Mouse (Mus musculus): ENCODE measurements at regions not wholly inside any gene's neighbourhood (a gene's known extent, or its start where the extent isn't known, plus 50 kb on each side); places are given as distances from the start of the nearest gene placed in this dataset.

DNA sequence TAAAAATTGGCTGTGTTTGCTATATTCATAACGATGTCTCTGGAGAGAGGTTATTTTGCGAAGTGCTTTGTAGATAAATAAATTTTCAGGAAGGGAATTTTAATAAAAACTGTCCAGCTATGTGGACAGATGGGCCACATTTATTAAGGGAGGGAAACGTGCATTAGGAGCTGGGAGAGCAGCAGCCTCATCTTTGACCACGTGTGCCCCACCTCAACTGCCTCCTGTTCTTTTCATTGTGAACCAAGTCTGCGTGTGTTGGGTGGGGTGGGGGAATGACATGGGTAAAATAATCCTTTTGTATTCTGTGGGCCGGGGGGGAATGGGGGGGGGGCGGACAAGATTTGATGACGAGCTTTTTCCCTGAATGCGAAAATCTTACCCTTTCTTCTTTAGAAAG is 152.6 kb downstream of the Otol1 start:
- DNase-seq: no peak
- Histone ChIP-seq H3K4me3 (ENCODE audit: insufficient read depth, low read depth, low read length) (no peak overlapping the region), H3K4me1 (ENCODE audit: control insufficient read depth, insufficient read depth, low read length) (no peaks in the 10 kb centered on the region), H3K36me3 (ENCODE audit: control insufficient read depth, insufficient read depth, low read length) (no peaks in the 10 kb centered on the region), H3K27me3 (replicated peaks; ENCODE audit: control insufficient read depth, insufficient read depth, low read length) (no peaks in the 10 kb centered on the region), H3K27ac (ENCODE audit: insufficient read depth, low read depth, low read length) (no peak overlapping the region)
- 76% methylated on average over 9 of the region's 9 CpGs for WGBS
- TF ChIP-seq POLR2A (IDR thresholded peaks at IDR 0.05; ENCODE audit: low read depth, low read length) (no peak), CTCF (conservative IDR thresholded peaks at IDR 0.05; ENCODE audit: insufficient read depth, insufficient read length, low read depth, low read length) (no peak)

GRCm38 (mm10) chr3:70171667-70172066 is 164.3 kb downstream of the Otol1 start:
- Histone ChIP-seq H3K36me3 (ENCODE audit: control insufficient read depth, insufficient read depth, low read length) (no peaks in the 10 kb centered on the region), H3K4me3 (ENCODE audit: insufficient read depth, low read depth, low read length) (no peak overlapping the region), H3K27me3 (replicated peaks; ENCODE audit: control insufficient read depth, insufficient read depth, low read length) (no peaks in the 10 kb centered on the region), H3K4me1 (ENCODE audit: control insufficient read depth, insufficient read depth, low read length) (no peaks in the 10 kb centered on the region), H3K27ac (ENCODE audit: insufficient read depth, low read depth, low read length) (no peak overlapping the region)
- DNase-seq: no peak
- TF ChIP-seq CTCF (conservative IDR thresholded peaks at IDR 0.05; ENCODE audit: insufficient read depth, insufficient read length, low read depth, low read length) (no peak), POLR2A (IDR thresholded peaks at IDR 0.05; ENCODE audit: low read depth, low read length) (no peak)
- WGBS: 50% methylated on average over 4 of the region's 4 CpGs

DNA sequence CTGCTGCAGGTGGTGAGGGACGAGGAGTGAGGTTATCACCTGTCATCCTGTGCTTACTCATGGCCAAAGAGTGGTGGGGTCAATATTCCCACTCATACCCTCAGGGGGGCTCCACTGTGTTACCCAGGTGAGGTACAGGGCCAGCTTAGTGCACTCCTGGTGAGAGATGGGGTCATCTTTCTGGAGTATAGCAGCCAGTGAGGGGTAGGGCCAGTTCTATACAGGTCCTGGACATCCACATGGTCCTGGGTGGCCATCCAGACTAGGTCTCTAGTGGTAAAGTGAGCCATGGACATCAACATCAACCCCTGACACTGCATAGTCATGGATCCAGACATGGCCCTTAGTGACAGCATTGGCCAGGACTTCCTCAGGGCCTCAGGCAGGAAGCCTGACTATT is 169.0 kb downstream of the Otol1 start:
- Histone ChIP-seq H3K36me3 (ENCODE audit: control insufficient read depth, insufficient read depth, low read length) (no peaks in the 10 kb centered on the region), H3K27me3 (replicated peaks; ENCODE audit: control insufficient read depth, insufficient read depth, low read length) (no peaks in the 10 kb centered on the region), H3K4me3 (ENCODE audit: insufficient read depth, low read depth, low read length) (no peak overlapping the region), H3K27ac (ENCODE audit: insufficient read depth, low read depth, low read length) (no peak overlapping the region), H3K4me1 (ENCODE audit: control insufficient read depth, insufficient read depth, low read length) (no peaks in the 10 kb centered on the region)
- 86% methylated on average over 1 of the region's 1 CpGs for WGBS
- TF ChIP-seq CTCF (conservative IDR thresholded peaks at IDR 0.05; ENCODE audit: insufficient read depth, insufficient read length, low read depth, low read length) (no peak), POLR2A (IDR thresholded peaks at IDR 0.05; ENCODE audit: low read depth, low read length) (no peak)
- no peak for DNase-seq

DNA sequence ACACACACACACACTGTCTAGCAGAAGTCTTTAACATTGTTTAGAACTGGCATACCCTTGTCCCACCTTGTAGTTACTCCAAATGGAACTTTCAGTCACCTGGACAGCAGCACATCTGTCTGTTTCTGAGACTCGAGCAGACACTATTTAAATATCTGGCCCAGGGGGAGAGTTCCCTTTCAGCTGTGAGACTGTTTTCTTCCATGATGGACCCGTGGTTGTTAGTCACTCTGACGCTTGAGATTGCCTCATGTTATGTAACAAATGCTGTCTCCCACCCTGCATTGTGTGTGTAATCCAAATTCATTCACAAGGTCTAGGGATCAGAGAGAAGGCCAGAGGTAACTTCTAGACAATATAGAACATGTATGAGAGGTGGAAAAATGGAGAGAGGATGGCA is 174.2 kb downstream of the Otol1 start:
- H3K27ac ChIP-seq (ENCODE audit: insufficient read depth, low read depth, low read length): no peak overlapping the region
- 51% methylated on average over 3 of the region's 3 CpGs for WGBS
- no peaks in the 10 kb centered on the region for H3K4me1 ChIP-seq (ENCODE audit: control insufficient read depth, insufficient read depth, low read length)
- no peaks in the 10 kb centered on the region for H3K36me3 ChIP-seq (ENCODE audit: control insufficient read depth, insufficient read depth, low read length)
- no peak overlapping the region for H3K4me3 ChIP-seq (ENCODE audit: insufficient read depth, low read depth, low read length)
- no peaks in the 10 kb centered on the region for H3K27me3 ChIP-seq (replicated peaks; ENCODE audit: control insufficient read depth, insufficient read depth, low read length)
- TF ChIP-seq CTCF (conservative IDR thresholded peaks at IDR 0.05; ENCODE audit: insufficient read depth, insufficient read length, low read depth, low read length) (no peak), POLR2A (IDR thresholded peaks at IDR 0.05; ENCODE audit: low read depth, low read length) (no peak)
- DNase-seq: no peak

- Histone ChIP-seq H3K36me3 (ENCODE audit: control insufficient read depth, insufficient read depth, low read length) (no peaks in the 10 kb centered on the region), H3K27ac (ENCODE audit: insufficient read depth, low read depth, low read length) (no peak overlapping the region), H3K4me1 (ENCODE audit: control insufficient read depth, insufficient read depth, low read length) (no peaks in the 10 kb centered on the region), H3K4me3 (ENCODE audit: insufficient read depth, low read depth, low read length) (no peak overlapping the region), H3K27me3 (replicated peaks; ENCODE audit: control insufficient read depth, insufficient read depth, low read length) (no peaks in the 10 kb centered on the region)
- DNase-seq: no peak
- TF ChIP-seq CTCF (conservative IDR thresholded peaks at IDR 0.05; ENCODE audit: insufficient read depth, insufficient read length, low read depth, low read length): no peak
- TF ChIP-seq POLR2A (IDR thresholded peaks at IDR 0.05; ENCODE audit: low read depth, low read length): no peak
These were observed 183.3 kb downstream of the Otol1 start for GRCm38 (mm10) chr3:70190741-70191140.

DNA sequence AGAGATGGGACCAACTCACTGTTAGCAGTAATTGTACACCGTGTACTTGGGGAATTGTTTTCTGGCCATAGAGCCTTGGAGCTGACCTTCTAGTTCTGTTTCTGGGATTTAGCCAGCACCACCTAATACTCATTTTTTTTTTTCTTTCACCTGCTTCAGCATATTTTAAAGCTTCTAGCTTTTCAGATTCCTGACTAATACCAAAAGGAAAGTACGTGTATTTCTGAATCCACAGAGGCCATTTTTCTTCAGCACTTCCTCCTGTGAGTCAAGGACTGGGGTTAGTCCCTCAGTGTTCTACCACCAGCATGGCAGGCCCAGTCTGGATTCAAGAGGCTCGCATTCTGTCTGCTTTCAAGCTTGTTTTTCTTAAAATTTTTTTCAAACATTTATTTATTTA is 189.3 kb downstream of the Otol1 start:
- Histone ChIP-seq H3K36me3 (ENCODE audit: control insufficient read depth, insufficient read depth, low read length) (no peaks in the 10 kb centered on the region), H3K27me3 (replicated peaks; ENCODE audit: control insufficient read depth, insufficient read depth, low read length) (no peaks in the 10 kb centered on the region), H3K4me1 (ENCODE audit: control insufficient read depth, insufficient read depth, low read length) (no peaks in the 10 kb centered on the region), H3K27ac (ENCODE audit: insufficient read depth, low read depth, low read length) (no peak overlapping the region), H3K4me3 (ENCODE audit: insufficient read depth, low read depth, low read length) (no peak overlapping the region)
- WGBS: 83% methylated on average over 3 of the region's 3 CpGs
- TF ChIP-seq CTCF (conservative IDR thresholded peaks at IDR 0.05; ENCODE audit: insufficient read depth, insufficient read length, low read depth, low read length) (no peak), POLR2A (IDR thresholded peaks at IDR 0.05; ENCODE audit: low read depth, low read length) (no peak)
- no peak for DNase-seq

- Histone ChIP-seq H3K36me3 (ENCODE audit: control insufficient read depth, insufficient read depth, low read length) (no peaks in the 10 kb centered on the region), H3K4me1 (ENCODE audit: control insufficient read depth, insufficient read depth, low read length) (no peaks in the 10 kb centered on the region), H3K4me3 (ENCODE audit: insufficient read depth, low read depth, low read length) (no peak overlapping the region), H3K27me3 (replicated peaks; ENCODE audit: control insufficient read depth, insufficient read depth, low read length) (no peaks in the 10 kb centered on the region), H3K27ac (ENCODE audit: insufficient read depth, low read depth, low read length) (no peak overlapping the region)
- DNase-seq: no peak
- TF ChIP-seq POLR2A (IDR thresholded peaks at IDR 0.05; ENCODE audit: low read depth, low read length) (no peak), CTCF (conservative IDR thresholded peaks at IDR 0.05; ENCODE audit: insufficient read depth, insufficient read length, low read depth, low read length) (no peak)
- 87% methylated on average over 3 of the region's 3 CpGs for WGBS
These were observed 191.5 kb downstream of the Otol1 start for GRCm38 (mm10) chr3:70198890-70199289.

Measured in kidney, adult 2 months (tissue).